9 mouse cellular contexts compared by ENCODE assay signal in genomic region chr7:34652751-34653502, GRCm38 (mm10). TPM values are rescaled to one million over a fixed set of nuclear protein-coding genes. Genes with fewer than 3 reads are reported as not detected.
DNase-seq lines count a peak whose midpoint lies in the region; ATAC-seq and TF ChIP-seq lines count a peak whose summit lies in the region.
"Had no signal": no experiment of that assay in that cellular context is flagged by ENCODE, and none has a peak within 500 bp of the region (broad histone marks: within the 10 kb centered on the region; RNA-seq: fewer than 3 reads in every experiment).

No protein-coding gene starts in this region.

- H3K9me3 ChIP-seq in forebrain, embryonic 11.5 days (ENCODE audit: control insufficient read depth, low read length), result no peaks in the 10 kb centered on the region
- H3K9me3 ChIP-seq in hindbrain, embryonic 12.5 days (replicated peaks), result no peaks in the 10 kb centered on the region
- H3K9me3 ChIP-seq in liver, postnatal 0 days (ENCODE audit: low read length), result no peaks in the 10 kb centered on the region

- peak overlapping the region; percentile 97 for H3K9ac ChIP-seq in forebrain, embryonic 11.5 days (ENCODE audit: low read length)
- peak overlapping the region; percentile 97 for H3K9ac ChIP-seq in hindbrain, embryonic 12.5 days
- H3K9ac ChIP-seq in liver, postnatal 0 days (replicated peaks), result no peak overlapping the region

- under 1% methylated on average over 48 of the region's 48 CpGs for WGBS in forebrain, embryonic 11.5 days
- WGBS in hindbrain, embryonic 12.5 days, result 1% methylated on average over 48 of the region's 48 CpGs
- 3% methylated on average over 48 of the region's 48 CpGs for WGBS in liver, postnatal 0 days (ENCODE audit: insufficient replicate concordance)

- peak overlapping the region; percentile 76 for H3K4me3 ChIP-seq in forebrain, embryonic 11.5 days (ENCODE audit: low read depth, low read length)
- H3K4me3 ChIP-seq in hindbrain, embryonic 12.5 days, result peak overlapping the region; percentile 91
- peak overlapping the region; percentile 52 for H3K4me3 ChIP-seq in liver, postnatal 0 days (ENCODE audit: low read depth, low read length)

- H3K36me3 ChIP-seq in forebrain, embryonic 11.5 days (ENCODE audit: control insufficient read depth, insufficient read depth, low read length), result peaks cover 20% of the 10 kb centered on the region
- H3K36me3 ChIP-seq in hindbrain, embryonic 12.5 days, result peaks cover 24% of the 10 kb centered on the region
- H3K36me3 ChIP-seq in liver, postnatal 0 days (replicated peaks; ENCODE audit: insufficient read depth, low read length), result no peaks in the 10 kb centered on the region

- H3K27me3 ChIP-seq in forebrain, embryonic 11.5 days (ENCODE audit: control insufficient read depth, insufficient read depth, low read length), result no peaks in the 10 kb centered on the region
- H3K27me3 ChIP-seq in hindbrain, embryonic 12.5 days, result no peaks in the 10 kb centered on the region
- peaks cover 40% of the 10 kb centered on the region for H3K27me3 ChIP-seq in liver, postnatal 0 days (ENCODE audit: insufficient read depth, low read length)

- DNase-seq in right cerebral cortex, postnatal 4 days, result peak; percentile 13
- DNase-seq in right cerebral cortex, postnatal 14 days, result no peak
- peak; percentile 81 for DNase-seq in forebrain, embryonic 11.5 days (ENCODE audit: low spot score)
- no peak for DNase-seq in liver, postnatal 0 days
- peak; percentile 63 for DNase-seq in retina, embryonic 14.5 days (ENCODE audit: low spot score)
- no peak for DNase-seq in right cerebral cortex, postnatal 25 days
- DNase-seq in frontal cortex, postnatal 25 days (ENCODE audit: low spot score in 2 of 2), result no peak

- 0 out of 2 replicates have a peak, but pooled peaks have one; percentile 14 for ATAC-seq in forebrain, embryonic 11.5 days (replicated peaks; ENCODE audit: low FRiP score)
- no peak for ATAC-seq in hindbrain, embryonic 12.5 days (ENCODE audit: low FRiP score)
- ATAC-seq in liver, postnatal 0 days, result no peak

- peak overlapping the region; percentile 55 for H3K4me2 ChIP-seq in forebrain, embryonic 11.5 days (ENCODE audit: low read depth, low read length, severe bottlenecking)
- H3K4me2 ChIP-seq in hindbrain, embryonic 12.5 days (replicated peaks), result peak overlapping the region; percentile 82
- H3K4me2 ChIP-seq in liver, postnatal 0 days (ENCODE audit: low read depth, low read length), result peak overlapping the region; percentile 88

- peaks cover 16% of the 10 kb centered on the region for H3K4me1 ChIP-seq in forebrain, embryonic 11.5 days (replicated peaks; ENCODE audit: control insufficient read depth, insufficient read depth, low read length)
- peaks cover 42% of the 10 kb centered on the region for H3K4me1 ChIP-seq in hindbrain, embryonic 12.5 days
- H3K4me1 ChIP-seq in liver, postnatal 0 days (ENCODE audit: insufficient read depth), result peaks cover 3% of the 10 kb centered on the region; the same call in 1 of the 2 replicates

- peak overlapping the region; percentile 99 for H3K27ac ChIP-seq in forebrain, embryonic 11.5 days (ENCODE audit: low read depth, low read length)
- H3K27ac ChIP-seq in hindbrain, embryonic 12.5 days, result peak overlapping the region; percentile 100
- no peak overlapping the region for H3K27ac ChIP-seq in liver, postnatal 0 days (ENCODE audit: low read depth)
- H3K27ac ChIP-seq: macrophage had no signal

- no peak for TF ChIP-seq EP300 in liver, postnatal 0 days (IDR thresholded peaks at IDR 0.05; ENCODE audit: low read depth)

- no peak for TF ChIP-seq CTCF in liver, postnatal 0 days (IDR thresholded peaks at IDR 0.05; ENCODE audit: low read depth)

RNA-seq across cellular contexts. Expression of gene Kctd15, which starts 3.6 kb away (rescaled TPM):
- 22.4 and 24.3 TPM in 2 replicates for polyA plus RNA-seq in forebrain, embryonic 11.5 days (2014; fragmentation: Nextera tagmentation; extraction: Ambion mirVana)
- 36.9 and 42.1 TPM in 2 replicates for polyA plus RNA-seq in hindbrain, embryonic 12.5 days (2016; fragmentation: Nextera tagmentation; extraction: Ambion mirVana)
- 0.47 and 0.63 TPM in 2 replicates for polyA plus RNA-seq in liver, postnatal 0 days (2015; fragmentation: Nextera tagmentation; extraction: Ambion mirVana)
- polyA plus RNA-seq: macrophage had no signal

Comparison
In these comparisons a context has a peak if more than half of its experiments do, and no peak if none do; other contexts are left out.
1. DNase-seq: peak in right cerebral cortex, postnatal 4 days (single experiment), forebrain, embryonic 11.5 days (single experiment) and retina, embryonic 14.5 days (single experiment); none in right cerebral cortex, postnatal 14 days (single experiment), liver, postnatal 0 days (single experiment), right cerebral cortex, postnatal 25 days (single experiment) and frontal cortex, postnatal 25 days (0 of 2).
2. RNA of gene Kctd15, which starts 3.6 kb away (polyA plus RNA-seq): 36.9 to 42.1 TPM in hindbrain, embryonic 12.5 days and 22.4 to 24.3 TPM in forebrain, embryonic 11.5 days; 0.47 to 0.63 TPM in liver, postnatal 0 days; every median in the first group is over 10 times any median in the second.
3. Peak in every context shown above with its lines, with median percentiles within 50 percentile points of each other: H3K4me2 ChIP-seq and H3K4me3 ChIP-seq.